Mouse (Mus musculus): ENCODE measurements around the gene Lyz1.
"Not testable (repeated sequence)": the region's sequence is repeated elsewhere in the genome, so short reads cannot be mapped to it uniquely, and the experiment has no call there.

- not testable (repeated sequence) for TF ChIP-seq EP300, CTCF (IDR thresholded peaks at IDR 0.05; ENCODE audit: low read depth)
Observed at GRCm38 (mm10) chr10:117285584-117285983, 7.1 kb downstream of the Lyz1 start.
